Mouse (Mus musculus) heart, postnatal 0 days (tissue): ENCODE data around the gene Trpm5.
A peak's percentile ranks its signal among the peaks of the same experiment; 100 is the strongest.

Experiments
- CTCF ChIP-seq: IDR thresholded peaks from 2 replicates; pipeline ENCODE4 v1.5.1; 2016; ENCODE audit warnings: antibody characterized with exemption, control low read depth, low read depth
- EP300 ChIP-seq: IDR thresholded peaks from 2 replicates; pipeline ENCODE4 v1.6.1; 2016; ENCODE audit warnings: antibody characterized with exemption, low read depth

DNA sequence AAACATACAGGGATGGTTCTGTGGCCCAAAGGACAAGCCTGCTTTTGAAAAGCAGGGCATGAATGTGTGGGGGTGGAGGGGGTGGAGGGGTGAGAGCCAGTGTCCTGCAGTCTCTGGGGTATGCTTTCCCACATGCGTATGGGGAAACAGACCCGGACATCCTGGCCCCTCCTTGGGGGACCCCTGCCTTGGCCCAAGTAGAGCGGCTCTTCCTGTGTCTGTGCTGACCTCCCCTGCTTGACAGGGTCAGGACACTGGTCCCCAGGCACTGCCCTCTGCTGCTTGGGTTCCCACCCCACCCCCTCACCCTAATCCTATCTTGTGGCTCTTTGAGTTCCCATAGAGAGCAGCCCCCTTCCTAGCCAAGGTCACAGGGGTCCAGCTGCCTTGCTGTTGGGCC, 15.3 kb upstream of the Trpm5 start:
- no peak for TF ChIP-seq CTCF
- TF ChIP-seq EP300, result 0 out of 2 replicates have a peak, but pooled peaks have one; percentile 34
